Mouse (Mus musculus): Measurements from ENCODE around the gene Hypk. TPM values are rescaled to one million over a fixed set of nuclear protein-coding genes. Genes with fewer than 3 reads are reported as not detected.
A peak's percentile ranks its signal among the peaks of the same experiment; 100 is the strongest.
"Not testable (repeated sequence)": the region's sequence is repeated elsewhere in the genome, so short reads cannot be mapped to it uniquely, and the experiment has no call there.

Hypk gene
- polyA plus RNA-seq, 1 experiment = 3.3 TPM

DNA sequence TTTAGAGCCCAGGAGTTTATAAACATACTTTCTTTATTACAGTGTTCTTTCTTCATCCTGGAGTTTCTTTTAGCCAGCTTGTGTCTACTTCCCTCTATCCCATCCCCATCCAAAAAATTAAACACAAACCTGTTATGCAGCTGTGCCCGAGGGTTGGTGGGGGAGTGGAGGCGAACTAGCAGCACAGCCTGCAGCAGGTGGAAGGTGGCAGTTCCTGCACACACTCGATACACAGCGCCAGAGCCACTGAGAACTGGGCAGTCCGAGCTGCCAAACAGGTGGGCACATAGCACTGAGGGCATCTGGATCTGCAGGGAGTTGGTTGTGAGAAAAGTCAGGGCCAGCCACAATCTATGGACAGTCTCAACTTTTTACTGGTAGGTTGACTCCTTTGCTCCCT is 2.4 kb downstream of the Hypk start:
- H3K4me3 ChIP-seq (ENCODE audit: low read depth, low read length) = no peak overlapping the region
- no peaks in the 10 kb centered on the region for H3K27me3 ChIP-seq (ENCODE audit: control insufficient read depth, insufficient read depth, low read length)
- 68% methylated on average over 5 of the region's 5 CpGs for WGBS
- H3K27ac ChIP-seq (ENCODE audit: insufficient read depth, low read depth, low read length) = no peak overlapping the region
- peaks cover 8% of the 10 kb centered on the region; the same call in 1 of the 2 replicates for H3K4me1 ChIP-seq (ENCODE audit: control insufficient read depth, insufficient read depth, insufficient read length, low read length)
- TF ChIP-seq CTCF (IDR thresholded peaks at IDR 0.05; ENCODE audit: extremely low read depth, insufficient read length, insufficient replicate concordance, low read depth, low read length) (no peak), POLR2A (IDR thresholded peaks at IDR 0.05; ENCODE audit: low read depth, low read length) (no peak)
- peaks cover 32% of the 10 kb centered on the region for H3K36me3 ChIP-seq (ENCODE audit: control insufficient read depth, insufficient read depth, low read length)

DNA sequence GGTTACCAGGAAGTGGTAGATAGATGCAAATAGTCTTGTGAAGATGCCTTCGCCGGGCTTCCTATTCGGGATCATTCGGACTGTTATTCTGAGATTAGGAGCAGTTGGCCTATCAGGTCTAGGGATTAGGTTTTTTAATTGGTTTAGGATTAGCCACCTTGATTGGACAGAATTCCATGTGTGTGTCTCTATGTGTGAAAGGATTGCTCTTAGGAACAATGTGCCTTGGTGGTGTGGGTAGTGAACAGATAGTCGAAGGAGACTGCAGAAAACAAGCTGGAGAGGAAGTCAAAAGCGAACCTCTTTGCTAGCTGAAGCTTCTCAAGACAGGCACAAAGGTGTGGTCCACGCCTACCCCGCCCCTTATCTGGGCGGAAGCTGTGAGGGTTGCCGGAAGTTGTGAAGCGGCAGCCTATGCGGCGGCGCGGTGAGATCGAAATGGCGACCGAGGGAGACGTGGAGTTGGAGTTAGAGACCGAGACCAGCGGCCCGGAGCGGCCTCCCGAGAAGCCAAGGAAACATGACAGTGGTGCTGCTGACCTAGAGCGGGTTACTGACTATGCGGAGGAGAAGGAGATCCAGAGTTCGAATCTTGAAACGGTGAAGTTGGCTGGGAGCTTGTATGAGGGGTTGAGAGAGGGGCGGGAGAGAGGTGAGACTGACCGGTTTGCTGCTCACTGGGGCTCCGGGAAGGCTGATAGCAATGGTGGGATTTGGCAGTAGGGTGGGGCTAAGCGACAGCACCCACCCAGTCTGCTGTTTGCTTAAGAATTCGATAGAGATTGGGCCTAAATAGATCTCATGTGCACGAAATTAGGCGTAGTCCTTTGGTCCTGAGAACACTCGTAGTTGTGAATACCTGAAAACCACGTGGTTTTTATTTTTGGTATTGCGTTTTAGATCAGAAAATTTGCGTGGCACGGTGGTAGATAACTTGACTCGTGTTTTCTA is 3.9 kb downstream of the Hypk start, which contains the start of gene Serinc4:
Serinc4 (minus strand) TSS at position 90 of the 951 bp plus-strand sequence.
- Histone ChIP-seq H3K4me1 (ENCODE audit: control insufficient read depth, insufficient read depth, insufficient read length, low read length) (0 out of 2 replicates have a peak, but pooled peaks cover 3% of the 10 kb centered on the region), H3K36me3 (ENCODE audit: control insufficient read depth, insufficient read depth, low read length) (peaks cover 25% of the 10 kb centered on the region), H3K27ac (ENCODE audit: insufficient read depth, low read depth, low read length) (peak within 1 kb of the TSS; percentile 74), H3K4me3 (ENCODE audit: low read depth, low read length) (peak within 1 kb of the TSS; percentile 92), H3K27me3 (ENCODE audit: control insufficient read depth, insufficient read depth, low read length) (no peaks in the 10 kb centered on the region)
- WGBS = 1% methylated on average over 41 of the region's 41 CpGs
- TF ChIP-seq CTCF (IDR thresholded peaks at IDR 0.05; ENCODE audit: extremely low read depth, insufficient read length, insufficient replicate concordance, low read depth, low read length) (no peak), POLR2A (IDR thresholded peaks at IDR 0.05; ENCODE audit: low read depth, low read length) (peak; percentile 76; the same call in 1 of the 2 replicates)

DNA sequence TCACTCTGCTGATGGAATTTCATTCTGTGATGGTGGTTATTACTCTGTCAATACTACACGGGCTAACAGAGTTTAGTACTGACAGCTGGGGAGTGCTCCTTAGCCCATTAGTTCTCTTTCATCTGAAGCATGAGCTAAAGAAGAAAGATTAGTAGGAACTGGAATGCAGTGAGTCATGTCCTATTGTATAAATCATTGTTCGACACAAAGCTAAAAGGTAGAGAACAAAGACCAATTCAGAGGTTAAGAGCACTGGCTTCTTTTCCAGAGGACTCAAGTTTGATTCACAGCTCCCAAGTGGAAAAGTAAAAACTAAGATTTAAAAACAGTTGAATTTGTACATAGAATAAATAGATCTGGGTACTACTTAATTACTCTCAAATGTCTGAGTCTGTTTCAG is 7.0 kb downstream of the Hypk start:
- 55% methylated on average over 2 of the region's 2 CpGs for WGBS
- Histone ChIP-seq H3K27me3 (ENCODE audit: control insufficient read depth, insufficient read depth, low read length) (no peaks in the 10 kb centered on the region), H3K27ac (ENCODE audit: insufficient read depth, low read depth, low read length) (no peak overlapping the region), H3K4me3 (ENCODE audit: low read depth, low read length) (no peak overlapping the region), H3K4me1 (ENCODE audit: control insufficient read depth, insufficient read depth, insufficient read length, low read length) (no peaks in the 10 kb centered on the region), H3K36me3 (ENCODE audit: control insufficient read depth, insufficient read depth, low read length) (peaks cover 8% of the 10 kb centered on the region; the same call in 1 of the 2 replicates)
- TF ChIP-seq CTCF (IDR thresholded peaks at IDR 0.05; ENCODE audit: extremely low read depth, insufficient read length, insufficient replicate concordance, low read depth, low read length) = no peak
- TF ChIP-seq POLR2A (IDR thresholded peaks at IDR 0.05; ENCODE audit: low read depth, low read length) = no peak

DNA sequence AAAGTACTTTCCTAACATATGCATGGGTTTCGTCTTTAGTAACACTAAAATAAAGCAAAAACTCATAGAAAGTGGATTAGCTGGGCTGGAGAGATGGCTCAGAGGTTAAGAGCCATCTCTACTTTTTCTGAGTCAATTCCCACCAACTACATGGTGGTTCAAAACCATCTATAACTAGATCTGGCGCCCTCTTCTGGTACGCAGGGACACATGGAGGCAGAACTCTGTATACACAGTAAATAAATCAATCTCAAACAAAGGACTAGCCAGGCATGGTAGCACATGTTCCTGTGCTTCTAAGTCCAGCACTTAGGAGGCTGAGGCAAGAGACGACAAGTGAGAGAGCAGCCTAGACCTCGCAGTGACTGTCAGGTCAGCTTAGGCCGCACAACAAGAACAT is 15.9 kb downstream of the Hypk start:
- H3K27ac ChIP-seq (ENCODE audit: insufficient read depth, low read depth, low read length); H3K4me1 ChIP-seq (ENCODE audit: control insufficient read depth, insufficient read depth, insufficient read length, low read length); H3K27me3 ChIP-seq (ENCODE audit: control insufficient read depth, insufficient read depth, low read length); H3K36me3 ChIP-seq (ENCODE audit: control insufficient read depth, insufficient read depth, low read length); H3K4me3 ChIP-seq (ENCODE audit: low read depth, low read length): not testable (repeated sequence)
- WGBS = 52% methylated on average over 3 of the region's 6 CpGs

DNA sequence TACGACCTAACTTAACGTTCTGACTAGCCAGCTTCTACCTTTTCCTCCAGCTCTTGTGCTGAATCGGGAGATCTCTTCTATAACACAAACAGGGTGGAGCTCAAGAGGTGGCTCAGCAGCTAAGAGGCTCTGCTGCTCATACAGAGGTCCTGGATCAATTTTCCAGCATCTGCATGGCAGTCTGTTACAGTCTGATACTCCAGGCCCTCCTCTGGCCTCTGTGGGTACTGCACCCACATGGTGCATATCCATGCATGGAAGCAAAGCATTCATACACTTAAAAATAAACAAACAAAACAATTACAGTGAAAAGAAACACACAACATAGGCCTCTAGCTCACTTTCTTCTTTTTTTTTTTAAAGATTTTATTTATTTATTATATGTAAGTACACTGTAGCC is 19.7 kb downstream of the Hypk start:
- H3K36me3 ChIP-seq (ENCODE audit: control insufficient read depth, insufficient read depth, low read length); H3K4me1 ChIP-seq (ENCODE audit: control insufficient read depth, insufficient read depth, insufficient read length, low read length); H3K27ac ChIP-seq (ENCODE audit: insufficient read depth, low read depth, low read length); H3K27me3 ChIP-seq (ENCODE audit: control insufficient read depth, insufficient read depth, low read length); H3K4me3 ChIP-seq (ENCODE audit: low read depth, low read length): not testable (repeated sequence)
- WGBS = 87% methylated on average over 3 of the region's 3 CpGs

DNA sequence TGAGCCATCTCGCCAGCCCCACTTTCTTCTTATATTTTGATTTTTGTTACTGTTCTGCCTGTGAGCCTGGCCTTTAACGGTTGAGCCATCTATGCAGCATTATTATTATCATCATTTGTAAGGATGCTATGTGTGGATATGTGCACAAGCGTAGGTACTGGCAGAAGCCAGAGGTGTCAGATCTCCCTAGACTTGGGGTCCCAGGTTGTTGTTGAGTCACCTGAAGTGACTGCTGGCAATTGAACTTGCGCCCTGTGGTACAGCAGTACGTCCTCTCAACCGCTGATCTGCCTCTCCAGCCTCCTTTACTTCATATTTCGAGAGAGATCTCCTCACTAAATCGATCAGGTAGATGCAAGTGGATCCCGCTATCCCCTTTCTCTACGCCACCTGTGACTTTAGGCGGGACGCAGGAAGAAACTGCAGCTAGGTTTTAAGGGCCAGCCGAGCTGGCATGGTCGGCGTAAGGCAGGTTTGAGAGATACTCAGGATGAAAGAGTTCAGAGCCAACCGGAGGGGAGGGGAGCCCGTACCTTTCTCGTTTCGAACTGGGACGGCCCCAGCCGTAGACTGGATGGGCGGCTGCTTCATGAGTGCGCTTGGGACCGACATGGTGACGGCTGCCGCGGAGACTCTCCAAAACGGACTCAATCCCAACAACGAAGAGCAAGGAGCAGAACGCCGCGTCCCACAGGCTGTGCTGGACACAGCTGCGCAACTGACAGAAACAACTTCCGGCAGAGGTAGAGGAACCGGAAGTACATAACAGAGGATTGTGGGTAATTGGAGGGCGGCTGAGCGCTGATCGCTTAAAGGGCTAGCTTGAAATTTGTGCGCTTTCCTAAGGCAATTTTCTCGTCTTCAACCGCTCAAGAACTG is 20.4 kb downstream of the Hypk start, which contains the start of gene Mfap1b:
Mfap1b (minus strand) TSS at position 767 of the 879 bp plus-strand sequence.
- peak within 1 kb of the TSS; percentile 65 for H3K4me3 ChIP-seq (ENCODE audit: low read depth, low read length)
- H3K36me3 ChIP-seq (ENCODE audit: control insufficient read depth, insufficient read depth, low read length); H3K27me3 ChIP-seq (ENCODE audit: control insufficient read depth, insufficient read depth, low read length); H3K4me1 ChIP-seq (ENCODE audit: control insufficient read depth, insufficient read depth, insufficient read length, low read length); H3K27ac ChIP-seq (ENCODE audit: insufficient read depth, low read depth, low read length): not testable (repeated sequence)
- 4% methylated on average over 41 of the region's 41 CpGs for WGBS
- TF ChIP-seq POLR2A (IDR thresholded peaks at IDR 0.05; ENCODE audit: low read depth, low read length) = peak; percentile 76

DNA sequence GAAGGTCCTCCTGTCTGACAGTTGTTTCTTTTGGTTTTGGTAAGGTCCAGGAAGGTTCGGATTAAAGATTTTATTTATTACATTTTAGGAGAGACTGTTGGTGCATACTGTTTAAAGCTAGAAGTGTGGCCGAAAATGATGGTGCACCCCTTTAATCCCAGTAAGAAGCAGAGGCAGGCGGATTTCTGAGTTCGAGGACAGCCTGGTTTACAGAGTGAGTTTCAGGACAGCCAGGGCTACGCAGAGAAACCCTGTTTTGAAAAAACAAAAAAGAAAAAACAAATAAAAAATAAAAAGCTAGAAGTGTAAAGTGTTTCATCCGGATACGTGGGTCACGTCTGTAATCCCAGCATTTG is 21.1 kb downstream of the Hypk start:
- no peaks in the 10 kb centered on the region for H3K4me1 ChIP-seq (ENCODE audit: control insufficient read depth, insufficient read depth, insufficient read length, low read length)
- H3K27me3 ChIP-seq (ENCODE audit: control insufficient read depth, insufficient read depth, low read length) = no peaks in the 10 kb centered on the region
- 0 out of 2 replicates have a peak, but pooled peaks cover 3% of the 10 kb centered on the region for H3K36me3 ChIP-seq (ENCODE audit: control insufficient read depth, insufficient read depth, low read length)
- H3K27ac ChIP-seq (ENCODE audit: insufficient read depth, low read depth, low read length) = no peak overlapping the region
- WGBS = 24% methylated on average over 8 of the region's 8 CpGs
- peak overlapping the region; percentile 65 for H3K4me3 ChIP-seq (ENCODE audit: low read depth, low read length)
- TF ChIP-seq CTCF (IDR thresholded peaks at IDR 0.05; ENCODE audit: extremely low read depth, insufficient read length, insufficient replicate concordance, low read depth, low read length) (no peak), POLR2A (IDR thresholded peaks at IDR 0.05; ENCODE audit: low read depth, low read length) (no peak)

DNA sequence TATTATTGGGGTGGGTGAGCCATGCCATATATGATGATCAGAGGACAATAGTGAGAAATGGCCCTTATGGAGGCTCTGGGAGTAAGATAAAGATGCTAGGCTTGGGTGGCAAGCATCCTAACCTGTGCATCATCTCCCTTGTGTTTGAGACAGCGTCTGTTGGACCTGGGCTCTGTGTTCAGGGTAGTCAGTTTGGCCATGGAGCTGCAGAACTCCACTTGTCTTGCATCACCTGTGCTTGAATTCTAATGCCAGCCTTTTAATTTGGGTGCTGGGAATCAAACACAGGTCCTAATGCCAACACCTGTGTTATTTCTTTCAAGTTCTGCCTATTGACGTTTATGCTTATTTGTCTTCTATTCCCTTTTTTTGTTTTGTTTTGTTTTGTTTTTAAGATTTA is 22.2 kb downstream of the Hypk start:
- not testable (repeated sequence) for H3K27ac ChIP-seq (ENCODE audit: insufficient read depth, low read depth, low read length); H3K27me3 ChIP-seq (ENCODE audit: control insufficient read depth, insufficient read depth, low read length); H3K4me1 ChIP-seq (ENCODE audit: control insufficient read depth, insufficient read depth, insufficient read length, low read length); H3K4me3 ChIP-seq (ENCODE audit: low read depth, low read length); H3K36me3 ChIP-seq (ENCODE audit: control insufficient read depth, insufficient read depth, low read length)
- 94% methylated on average over 2 of the region's 2 CpGs for WGBS

Data from small intestine, adult 2 months (tissue).